Mouse (Mus musculus) forebrain, embryonic 10.5 days (tissue): Measurements from ENCODE around the gene Dus2. TPM values are rescaled to one million over a fixed set of nuclear protein-coding genes. Genes with fewer than 3 reads are reported as not detected.

Experiments used
- DNase-seq: peaks from one replicate; pipeline ENCODE4 v3.0.0-alpha.2; 2017; ENCODE audit warnings: low spot score; ENCODE audit errors: extremely low spot score
- H3K27ac ChIP-seq: fragments of 300-500 bp; sonication (generic); 2 replicates; pipeline ENCODE4 v1.5.1; 2016; ENCODE audit warnings: mild to moderate bottlenecking
- H3K27me3 ChIP-seq: fragments of 300-500 bp; sonication (generic); 2 replicates; pipeline ENCODE4 v1.6.1; 2016; ENCODE audit warnings: mild to moderate bottlenecking; ENCODE audit not compliant: poor library complexity, severe bottlenecking
- H3K36me3 ChIP-seq: fragments of 300-500 bp; sonication (generic); replicated peaks from 2 replicates; pipeline ENCODE4 v1.6.1; 2016; ENCODE audit warnings: mild to moderate bottlenecking, moderate library complexity
- H3K4me1 ChIP-seq: fragments of 300-500 bp; sonication (generic); 2 replicates; pipeline ENCODE4 v1.6.1; 2016
- H3K4me3 ChIP-seq: fragments of 300-500 bp; sonication (generic); 2 replicates; pipeline ENCODE4 v1.5.1; 2016; ENCODE audit warnings: mild to moderate bottlenecking, moderate library complexity
- H3K9me3 ChIP-seq: fragments of 300-500 bp; sonication (generic); 2 replicates; pipeline ENCODE4 v1.6.1; 2016; ENCODE audit warnings: mild to moderate bottlenecking, moderate library complexity
- WGBS: fragments of 180-500 bp; shearing (Covaris S2); methylation state at CpG from one replicate; pipeline ENCODE4 v1.1.7; 2016; 5-methylcytosine and 5-hydroxymethylcytosine counted together
- polyA plus RNA-seq: library from polyadenylated mRNA; unstranded; fragments of >200 nt; fragmentation: Nextera tagmentation; extraction: Ambion mirVana; gene quantifications from 2 replicates; pipeline ENCODE4 v1.2.1, GENCODE M21; 2016

Gene Dus2
- 19.4 and 20.5 TPM in 2 replicates for polyA plus RNA-seq

GRCm38 (mm10) chr8:105990856-105991387, at the start of gene Dus2:
Dus2 (plus strand) TSS chr8:105991337.
- peak within 1 kb of the TSS; percentile 65 for H3K27ac ChIP-seq
- peak within 1 kb of the TSS; percentile 11; the same call in 1 of the 2 replicates for H3K4me3 ChIP-seq

GRCm38 (mm10) chr8:105942026-105942425, 49.1 kb upstream of the Dus2 start:
- Histone ChIP-seq H3K27me3 (no peaks in the 10 kb centered on the region), H3K9me3 (no peaks in the 10 kb centered on the region), H3K27ac (no peak overlapping the region), H3K4me1 (peaks cover 22% of the 10 kb centered on the region), H3K36me3 (peaks cover 52% of the 10 kb centered on the region), H3K4me3 (no peak overlapping the region)
- DNase-seq = no peak
- WGBS = 93% methylated on average over 11 of the region's 11 CpGs

More at GRCm38 (mm10) chr8:105990856-105991387, at the start of gene Dus2:
- Histone ChIP-seq H3K9me3 (no peaks in the 10 kb centered on the region), H3K36me3 (no peaks in the 10 kb centered on the region), H3K27me3 (0 out of 2 replicates have a peak, but pooled peaks cover 5% of the 10 kb centered on the region), H3K4me1 (peaks cover 9% of the 10 kb centered on the region; the same call in 1 of the 2 replicates)
- peak; percentile 78 for DNase-seq
- WGBS = 11% methylated on average over 15 of the region's 15 CpGs

- Histone ChIP-seq H3K9me3 (no peaks in the 10 kb centered on the region), H3K27ac (no peak overlapping the region), H3K27me3 (no peaks in the 10 kb centered on the region), H3K4me1 (peaks cover 20% of the 10 kb centered on the region), H3K4me3 (no peak overlapping the region), H3K36me3 (peaks cover 57% of the 10 kb centered on the region)
- WGBS = 95% methylated on average over 5 of the region's 5 CpGs
- DNase-seq = no peak
Measured at GRCm38 (mm10) chr8:105942542-105942941, 48.6 kb upstream of the Dus2 start.

GRCm38 (mm10) chr8:105943321-105943739, 47.8 kb upstream of the Dus2 start, which contains the start of gene Lcat:
Lcat (minus strand) TSS chr8:105943382.
- peaks cover 12% of the 10 kb centered on the region for H3K4me1 ChIP-seq
- H3K36me3 ChIP-seq = peaks cover 65% of the 10 kb centered on the region
- no peak for DNase-seq
- 69% methylated on average over 8 of the region's 8 CpGs for WGBS
- no peaks in the 10 kb centered on the region for H3K9me3 ChIP-seq
- no peak within 1 kb of the TSS for H3K4me3 ChIP-seq
- peak within 1 kb of the TSS; percentile 0; the same call in 1 of the 2 replicates for H3K27ac ChIP-seq
- H3K27me3 ChIP-seq = no peaks in the 10 kb centered on the region

- Histone ChIP-seq H3K27me3 (no peaks in the 10 kb centered on the region), H3K4me3 (no peak overlapping the region), H3K36me3 (peaks cover 78% of the 10 kb centered on the region), H3K9me3 (no peaks in the 10 kb centered on the region), H3K27ac (no peak overlapping the region), H3K4me1 (peaks cover 14% of the 10 kb centered on the region)
- DNase-seq = no peak
- 91% methylated on average over 10 of the region's 10 CpGs for WGBS
Measured at GRCm38 (mm10) chr8:105949350-105949749, 41.8 kb upstream of the Dus2 start.

GRCm38 (mm10) chr8:105951057-105951659, 40.0 kb upstream of the Dus2 start:
- WGBS = 57% methylated on average over 7 of the region's 7 CpGs
- Histone ChIP-seq H3K27me3 (no peaks in the 10 kb centered on the region), H3K4me3 (no peak overlapping the region), H3K27ac (0 out of 2 replicates have a peak overlapping the region, but pooled peaks have one; percentile 13), H3K4me1 (peaks cover 14% of the 10 kb centered on the region), H3K9me3 (no peaks in the 10 kb centered on the region), H3K36me3 (peaks cover 69% of the 10 kb centered on the region)
- no peak for DNase-seq

GRCm38 (mm10) chr8:105956556-105956955, 34.6 kb upstream of the Dus2 start:
- Histone ChIP-seq H3K27me3 (no peaks in the 10 kb centered on the region), H3K4me1 (peaks cover 6% of the 10 kb centered on the region), H3K36me3 (peaks cover 26% of the 10 kb centered on the region), H3K9me3 (no peaks in the 10 kb centered on the region), H3K4me3 (no peak overlapping the region), H3K27ac (no peak overlapping the region)
- WGBS = 91% methylated on average over 4 of the region's 4 CpGs
- no peak for DNase-seq

GRCm38 (mm10) chr8:105957813-105958212, 33.3 kb upstream of the Dus2 start:
- DNase-seq = no peak
- whole genome bisulfite sequencing = 75% methylated on average over 3 of the region's 4 CpGs

GRCm38 (mm10) chr8:105959350-105959749, 31.8 kb upstream of the Dus2 start:
- Histone ChIP-seq H3K4me1 (peaks cover 9% of the 10 kb centered on the region), H3K27ac (no peak overlapping the region), H3K9me3 (no peaks in the 10 kb centered on the region), H3K27me3 (peaks cover 7% of the 10 kb centered on the region), H3K36me3 (peaks cover 17% of the 10 kb centered on the region), H3K4me3 (no peak overlapping the region)
- WGBS = 92% methylated on average over 7 of the region's 7 CpGs
- DNase-seq = no peak

More at GRCm38 (mm10) chr8:105957813-105958212, 33.3 kb upstream of the Dus2 start:
- Histone ChIP-seq H3K36me3 (peaks cover 26% of the 10 kb centered on the region), H3K27ac (no peak overlapping the region), H3K4me3 (no peak overlapping the region), H3K9me3 (no peaks in the 10 kb centered on the region), H3K27me3 (no peaks in the 10 kb centered on the region), H3K4me1 (0 out of 2 replicates have a peak, but pooled peaks cover 3% of the 10 kb centered on the region)

- no peak for DNase-seq
- WGBS = 79% methylated on average over 14 of the region's 14 CpGs
- peaks cover 26% of the 10 kb centered on the region for H3K4me1 ChIP-seq
- H3K9me3 ChIP-seq = no peaks in the 10 kb centered on the region
- peaks cover 10% of the 10 kb centered on the region for H3K36me3 ChIP-seq
- H3K27ac ChIP-seq = no peak overlapping the region
- H3K27me3 ChIP-seq = peaks cover 24% of the 10 kb centered on the region
- H3K4me3 ChIP-seq = no peak overlapping the region
Measured at GRCm38 (mm10) chr8:105961101-105961500, 30.0 kb upstream of the Dus2 start.

- Histone ChIP-seq H3K27ac (no peak overlapping the region), H3K27me3 (peaks cover 29% of the 10 kb centered on the region), H3K36me3 (peaks cover 10% of the 10 kb centered on the region), H3K4me1 (peaks cover 31% of the 10 kb centered on the region), H3K9me3 (no peaks in the 10 kb centered on the region), H3K4me3 (no peak overlapping the region)
- WGBS = 89% methylated on average over 10 of the region's 10 CpGs
- no peak for DNase-seq
Measured at GRCm38 (mm10) chr8:105961536-105961935, 29.6 kb upstream of the Dus2 start.

GRCm38 (mm10) chr8:105964506-105965265, 26.5 kb upstream of the Dus2 start:
- peak overlapping the region; percentile 70 for H3K4me3 ChIP-seq
- H3K9me3 ChIP-seq = no peaks in the 10 kb centered on the region
- H3K4me1 ChIP-seq = peaks cover 39% of the 10 kb centered on the region
- 0 out of 2 replicates have a peak overlapping the region, but pooled peaks have one; percentile 84 for H3K27ac ChIP-seq
- 75% methylated on average over 12 of the region's 12 CpGs for WGBS
- peaks cover 2% of the 10 kb centered on the region; the same call in 1 of the 2 replicates for H3K36me3 ChIP-seq
- peaks cover 50% of the 10 kb centered on the region for H3K27me3 ChIP-seq
- DNase-seq = no peak
